Mouse (Mus musculus) bone marrow macrophage, adult 2 months (primary cell): ENCODE data around the gene Vti1a.

ENCODE experiments used
- CTCF ChIP-seq: IDR thresholded peaks from 2 replicates; pipeline ENCODE4 v1.5.1; 2012; ENCODE audit warnings: low read depth, mild to moderate bottlenecking, low read length, moderate library complexity
- POLR2A ChIP-seq: IDR thresholded peaks from 2 replicates; pipeline ENCODE4 v1.6.1; 2012; ENCODE audit warnings: mild to moderate bottlenecking, low read depth, low read length, borderline replicate concordance

GRCm38 (mm10) chr19:55483526-55483925, 167.4 kb downstream of the Vti1a start:
- TF ChIP-seq CTCF (no peak), POLR2A (no peak)
